Mouse (Mus musculus) stomach, embryonic 14.5 days (tissue): Measurements from ENCODE around the gene Dnajb3. TPM values are rescaled to one million over a fixed set of nuclear protein-coding genes. Genes with fewer than 3 reads are reported as not detected.

Source experiments
- ATAC-seq: fragments of 200-750 bp; cut with Nextera tagmentation; 2 replicates; pipeline ENCODE4 v1.8.0; 2017; ENCODE audit warnings: low read depth, moderate TSS enrichment; ENCODE audit not compliant: insufficient number of reproducible peaks, insufficient read depth, low FRiP score
- H3K27ac ChIP-seq: fragments of 300-500 bp; sonication (generic); 2 replicates; pipeline ENCODE4 v1.5.1; 2014; ENCODE audit warnings: mild to moderate bottlenecking, low read length, moderate library complexity, mixed read lengths
- H3K27me3 ChIP-seq: fragments of 300-500 bp; sonication (generic); 2 replicates; pipeline ENCODE4 v1.6.1; 2014; ENCODE audit warnings: low read length, control low read depth, mixed read lengths; ENCODE audit not compliant: control insufficient read depth, insufficient read depth
- H3K36me3 ChIP-seq: fragments of 300-500 bp; sonication (generic); 2 replicates; pipeline ENCODE4 v1.6.1; 2014; ENCODE audit warnings: mild to moderate bottlenecking, control low read depth, low read length, moderate library complexity, mixed read lengths; ENCODE audit not compliant: control insufficient read depth, insufficient read depth
- H3K4me1 ChIP-seq: fragments of 300-500 bp; sonication (generic); 2 replicates; pipeline ENCODE4 v1.6.1; 2014; ENCODE audit warnings: low read length, control low read depth, mixed read lengths; ENCODE audit not compliant: control insufficient read depth, insufficient read depth
- H3K4me2 ChIP-seq: fragments of 300-500 bp; sonication (generic); replicated peaks from 2 replicates; pipeline ENCODE4 v1.6.1; 2014; ENCODE audit warnings: low read depth, low read length, control low read depth
- H3K4me3 ChIP-seq: fragments of 300-500 bp; sonication (generic); 2 replicates; pipeline ENCODE4 v1.5.1; 2014; ENCODE audit warnings: low read depth, low read length, control low read depth
- H3K9ac ChIP-seq: fragments of 300-500 bp; sonication (generic); replicated peaks from 2 replicates; pipeline ENCODE4 v1.6.1; 2014; ENCODE audit warnings: low read depth, mild to moderate bottlenecking, control low read depth, low read length, moderate library complexity, mixed read lengths
- H3K9me3 ChIP-seq: fragments of 300-500 bp; sonication (generic); 2 replicates; pipeline ENCODE4 v1.6.1; 2016; ENCODE audit warnings: low read depth, low read length, control low read depth; ENCODE audit not compliant: control insufficient read depth
- WGBS: fragments of 180-500 bp; shearing (Covaris S2); extraction: QIAGEN DNeasy Blood & Tissue Kit; methylation state at CpG from one replicate; pipeline ENCODE4 v1.1.7; 2014; 5-methylcytosine and 5-hydroxymethylcytosine counted together
- polyA plus RNA-seq: library from polyadenylated mRNA; unstranded; fragments of >200 nt; fragmentation: Nextera tagmentation; extraction: Ambion mirVana; gene quantifications from 2 replicates; pipeline ENCODE4 v1.2.1, GENCODE M21; 2014

The Dnajb3 gene
- polyA plus RNA-seq = 8.7 and 9.4 TPM in 2 replicates

DNA sequence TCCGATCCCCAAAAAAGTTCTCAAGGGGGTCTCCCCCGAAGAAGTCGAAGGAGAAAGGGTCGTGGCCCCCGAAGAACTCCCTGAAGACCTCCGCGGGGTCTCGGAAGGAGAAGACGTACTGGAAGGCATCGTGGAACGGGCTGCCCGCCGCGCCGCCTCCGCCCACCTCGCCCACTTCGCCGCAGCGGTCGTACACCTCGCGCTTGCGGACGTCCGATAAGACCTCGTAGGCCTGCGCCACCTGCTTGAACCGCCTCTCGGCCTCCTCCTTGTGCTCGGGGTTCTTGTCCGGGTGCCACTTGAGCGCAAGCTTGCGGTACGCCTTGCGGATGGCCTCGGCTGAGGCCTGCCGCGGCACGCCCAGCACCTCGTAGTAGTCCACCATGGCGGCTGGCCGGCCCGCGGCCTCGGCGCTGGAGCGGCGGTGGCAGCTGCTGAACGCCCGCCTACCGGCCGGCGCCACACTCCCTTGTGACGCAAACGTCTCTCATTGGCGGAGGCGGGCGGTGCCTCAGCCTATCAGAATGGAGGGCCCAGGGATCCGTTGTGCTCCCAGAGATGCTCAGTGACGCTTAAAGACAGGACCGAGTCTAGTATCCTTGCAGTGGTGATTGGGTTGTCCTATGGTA is at the start of gene Dnajb3:
Dnajb3 (minus strand) TSS at position 489 of the 629 bp plus-strand sequence.
- ATAC-seq = peak; percentile 96
- no peak within 1 kb of the TSS for H3K27ac ChIP-seq
- WGBS = 4% methylated on average over 62 of the region's 62 CpGs

GRCm38 (mm10) chr1:88254793-88255465 is 49.3 kb upstream of the Dnajb3 start:
- Histone ChIP-seq H3K9ac (no peak overlapping the region), H3K4me1 (no peaks in the 10 kb centered on the region; the same call in 1 of the 2 replicates), H3K4me3 (no peak overlapping the region), H3K27me3 (no peaks in the 10 kb centered on the region), H3K9me3 (peaks cover 47% of the 10 kb centered on the region), H3K36me3 (0 out of 2 replicates have a peak, but pooled peaks cover 2% of the 10 kb centered on the region), H3K27ac (no peak overlapping the region), H3K4me2 (no peak overlapping the region)
- 87% methylated on average over 12 of the region's 12 CpGs for WGBS
- ATAC-seq = no peak

More for the DNA sequence above, at the start of gene Dnajb3:
- Histone ChIP-seq H3K27me3 (no peaks in the 10 kb centered on the region), H3K9ac (peak within 1 kb of the TSS; percentile 36; the same call in 1 of the 2 replicates), H3K4me1 (no peaks in the 10 kb centered on the region), H3K4me2 (peak within 1 kb of the TSS; percentile 58), H3K4me3 (peak within 1 kb of the TSS; percentile 38), H3K36me3 (no peaks in the 10 kb centered on the region), H3K9me3 (no peaks in the 10 kb centered on the region; the same call in 1 of the 2 replicates)

GRCm38 (mm10) chr1:88253540-88253939 is 48.0 kb upstream of the Dnajb3 start:
- Histone ChIP-seq H3K4me3 (no peak overlapping the region), H3K27me3 (no peaks in the 10 kb centered on the region), H3K9me3 (peaks cover 60% of the 10 kb centered on the region), H3K36me3 (no peaks in the 10 kb centered on the region), H3K27ac (no peak overlapping the region), H3K4me2 (no peak overlapping the region), H3K9ac (no peak overlapping the region), H3K4me1 (no peaks in the 10 kb centered on the region)
- no peak for ATAC-seq
- WGBS = 74% methylated on average over 6 of the region's 6 CpGs

- Histone ChIP-seq H3K36me3 (no peaks in the 10 kb centered on the region), H3K27me3 (no peaks in the 10 kb centered on the region), H3K4me2 (no peak overlapping the region), H3K27ac (no peak overlapping the region), H3K4me3 (no peak overlapping the region), H3K9ac (no peak overlapping the region), H3K9me3 (peaks cover 64% of the 10 kb centered on the region), H3K4me1 (no peaks in the 10 kb centered on the region)
- WGBS = 72% methylated on average over 8 of the region's 8 CpGs
- no peak for ATAC-seq
Observed at GRCm38 (mm10) chr1:88253106-88253505, 47.5 kb upstream of the Dnajb3 start.

DNA sequence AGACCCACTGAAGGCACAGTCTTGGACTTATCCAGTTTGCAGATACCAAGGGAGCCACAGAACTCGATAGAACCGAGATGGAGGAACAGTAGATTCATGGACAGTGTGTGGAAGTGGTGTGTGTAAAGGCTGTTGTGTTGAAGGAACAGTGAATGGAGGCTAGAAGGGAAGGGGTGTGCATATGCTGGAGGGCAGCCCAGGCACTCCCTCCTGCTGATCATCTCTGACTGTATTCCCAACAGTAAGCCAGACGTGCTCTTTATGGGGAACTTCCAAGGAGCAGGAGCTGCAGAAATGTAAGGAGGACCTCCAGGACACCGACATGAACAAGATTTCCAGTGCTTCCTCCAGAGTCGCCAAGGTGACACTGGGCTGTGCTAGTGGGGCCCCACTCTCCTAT is 44.4 kb upstream of the Dnajb3 start:
- no peak overlapping the region for H3K27ac ChIP-seq

DNA sequence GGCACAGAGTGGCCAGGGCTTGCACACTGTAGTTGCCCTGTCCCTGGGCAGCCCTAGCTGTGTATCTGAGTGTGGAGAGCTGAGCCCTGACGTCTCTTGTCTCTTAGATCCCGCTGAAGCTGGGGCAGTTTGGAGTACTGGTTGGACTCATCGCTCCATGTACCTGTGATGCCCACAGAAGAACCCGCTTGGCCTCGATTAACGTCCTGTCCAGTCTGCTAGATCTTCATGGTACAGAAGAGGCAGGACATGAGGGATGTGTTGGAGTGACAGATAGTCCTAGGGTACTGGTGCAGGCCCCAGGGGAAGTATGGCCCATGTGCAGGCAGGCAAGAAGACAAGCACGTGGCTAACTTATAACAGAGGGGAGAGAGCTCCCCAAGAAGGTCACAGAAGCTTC is 44.0 kb upstream of the Dnajb3 start:
- Histone ChIP-seq H3K27me3 (no peaks in the 10 kb centered on the region), H3K27ac (no peak overlapping the region), H3K36me3 (no peaks in the 10 kb centered on the region), H3K4me1 (no peaks in the 10 kb centered on the region), H3K4me3 (no peak overlapping the region), H3K9ac (no peak overlapping the region), H3K4me2 (no peak overlapping the region), H3K9me3 (peaks cover 78% of the 10 kb centered on the region)
- ATAC-seq = no peak; the same call in 1 of the 2 replicates
- 78% methylated on average over 7 of the region's 7 CpGs for WGBS

More for the DNA sequence above, 44.4 kb upstream of the Dnajb3 start:
- WGBS = 81% methylated on average over 5 of the region's 5 CpGs
- no peak overlapping the region for H3K4me2 ChIP-seq
- H3K27me3 ChIP-seq = no peaks in the 10 kb centered on the region
- no peaks in the 10 kb centered on the region for H3K36me3 ChIP-seq
- H3K4me3 ChIP-seq = no peak overlapping the region
- H3K4me1 ChIP-seq = no peaks in the 10 kb centered on the region
- no peak for ATAC-seq
- peaks cover 78% of the 10 kb centered on the region for H3K9me3 ChIP-seq
- no peak overlapping the region for H3K9ac ChIP-seq

- Histone ChIP-seq H3K36me3 (no peaks in the 10 kb centered on the region), H3K9me3 (peaks cover 84% of the 10 kb centered on the region), H3K4me2 (no peak overlapping the region), H3K27ac (no peak overlapping the region), H3K27me3 (no peaks in the 10 kb centered on the region), H3K4me1 (no peaks in the 10 kb centered on the region), H3K4me3 (no peak overlapping the region), H3K9ac (no peak overlapping the region)
- no peak for ATAC-seq
- 70% methylated on average over 4 of the region's 4 CpGs for whole genome bisulfite sequencing
Observed at GRCm38 (mm10) chr1:88248658-88249057, 43.1 kb upstream of the Dnajb3 start.

GRCm38 (mm10) chr1:88247660-88248059 is 42.1 kb upstream of the Dnajb3 start:
- H3K4me3 ChIP-seq = no peak overlapping the region
- H3K4me2 ChIP-seq = no peak overlapping the region
- H3K9me3 ChIP-seq = peaks cover 84% of the 10 kb centered on the region
- H3K4me1 ChIP-seq = no peaks in the 10 kb centered on the region
- ATAC-seq = no peak
- whole genome bisulfite sequencing = 47% methylated on average over 2 of the region's 2 CpGs
- no peak overlapping the region for H3K27ac ChIP-seq
- H3K9ac ChIP-seq = no peak overlapping the region
- H3K36me3 ChIP-seq = no peaks in the 10 kb centered on the region
- no peaks in the 10 kb centered on the region for H3K27me3 ChIP-seq
